Mouse (Mus musculus): ENCODE measurements at regions not wholly inside any gene's neighbourhood (a gene's known extent, or its start where the extent isn't known, plus 50 kb on each side); places are given as distances from the start of the nearest gene placed in this dataset.

DNA sequence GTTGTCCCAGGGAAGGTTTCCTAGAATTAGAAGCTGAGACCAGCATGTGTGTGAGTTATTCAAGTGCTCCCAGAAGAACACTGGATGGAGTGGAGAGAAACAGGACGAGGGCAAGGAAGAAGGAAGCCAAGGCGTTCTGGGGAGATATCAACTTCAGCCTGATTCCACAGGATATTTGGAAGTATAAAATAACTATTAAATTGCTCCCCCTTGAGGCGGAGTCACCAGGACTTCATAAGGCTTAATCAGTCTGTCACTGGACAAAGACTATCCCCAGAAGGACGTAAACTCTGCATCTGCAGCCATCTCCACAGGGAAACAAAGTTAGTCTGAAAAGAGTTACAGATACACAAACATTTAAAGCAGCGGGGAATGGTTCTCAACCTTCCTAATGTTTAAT is 103.9 kb upstream of the Mb21d2 start:
- ATAC-seq (no peak), DNase-seq (ENCODE audit: low read depth, low spot score) (no peak)
- TF ChIP-seq CTCF (IDR thresholded peaks at IDR 0.05) = peak; percentile 39
- ChIA-PET CTCF (no interaction called here), POLR2A (no interaction called here)
- in situ Hi-C loops (cut with MboI; ENCODE audit: low pct_unique_long_range_greater_than_20kb) = no loop called here
- H3K27me3 ChIP-seq = peaks cover 43% of the 10 kb centered on the region

DNA sequence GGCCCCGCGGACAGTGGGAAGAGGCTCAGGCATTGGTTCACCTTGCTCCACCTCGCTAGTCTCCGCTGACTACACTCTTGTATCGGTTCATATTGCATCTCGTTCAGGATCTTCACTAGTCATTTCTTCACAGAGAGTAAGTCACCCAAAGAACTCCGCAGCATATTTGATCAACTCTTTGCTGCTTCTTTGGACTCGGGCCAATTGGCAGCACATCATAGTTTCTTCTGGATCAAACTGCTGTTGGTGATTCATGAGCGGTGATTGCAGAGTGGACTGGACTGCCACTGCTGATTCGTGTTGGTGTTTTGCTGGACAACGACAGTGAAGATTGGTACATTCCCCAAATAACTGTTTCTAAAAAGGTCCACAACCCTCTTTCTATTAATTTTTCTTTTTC is 98.4 kb upstream of the Mb21d2 start:
- DNase-seq (ENCODE audit: low read depth, low spot score) = no peak
- ATAC-seq = no peak
- in situ Hi-C loops (cut with MboI; ENCODE audit: low pct_unique_long_range_greater_than_20kb) = loop anchor here (5.0 kb wide), 1 partner anchor 191 kb away; no protein-coding TSS in a partner anchor
- ChIA-PET CTCF (no interaction called here), POLR2A (no interaction called here)
- peaks cover 48% of the 10 kb centered on the region for H3K27me3 ChIP-seq
- no peak for TF ChIP-seq CTCF (IDR thresholded peaks at IDR 0.05)

DNA sequence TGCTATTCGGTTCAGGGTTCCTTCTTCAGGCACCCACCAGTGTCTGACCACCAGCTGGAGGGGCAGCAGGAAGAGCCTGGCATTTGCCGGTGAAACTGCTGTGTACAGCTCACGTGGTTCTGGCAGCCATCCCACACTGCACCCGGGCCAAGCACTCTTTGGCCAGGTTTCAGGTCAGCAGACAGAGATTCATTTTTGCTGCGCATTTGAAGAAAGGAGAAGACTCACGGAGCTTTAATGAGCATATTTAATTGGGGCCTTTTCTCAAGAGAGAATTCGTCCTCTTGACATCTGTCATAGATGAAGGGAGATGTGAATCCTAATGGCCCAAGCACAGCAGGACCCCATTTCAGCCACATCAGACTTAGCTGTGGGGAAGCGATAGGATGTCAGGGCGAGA is 71.8 kb upstream of the Mb21d2 start:
- POLR2A ChIA-PET = no interaction called here
- CTCF ChIA-PET = no interaction called here
- in situ Hi-C loops (cut with MboI; ENCODE audit: low pct_unique_long_range_greater_than_20kb) = no loop called here
- ATAC-seq = no peak
- TF ChIP-seq CTCF (IDR thresholded peaks at IDR 0.05) = no peak
- DNase-seq (ENCODE audit: low read depth, low spot score) = no peak
- H3K27me3 ChIP-seq = peaks cover 18% of the 10 kb centered on the region

DNA sequence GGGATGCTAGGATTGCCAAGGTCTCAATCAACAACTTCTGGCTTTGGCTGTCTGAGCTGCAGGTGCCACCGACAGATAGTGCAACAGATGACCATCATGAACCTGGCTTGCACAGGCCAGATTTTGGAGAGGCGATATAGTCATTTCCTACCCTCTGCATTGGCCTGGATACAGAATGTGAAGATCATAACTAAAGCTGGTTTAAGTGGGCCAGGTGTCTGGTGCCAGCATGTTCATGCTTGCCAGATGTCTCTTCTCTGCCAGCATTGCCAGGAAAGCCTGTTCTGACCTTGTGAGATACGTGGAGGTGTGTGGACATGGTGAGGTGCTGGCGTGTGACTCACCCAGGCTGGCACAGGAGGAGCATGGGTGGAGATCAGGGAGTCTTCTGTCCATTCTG is 70.2 kb upstream of the Mb21d2 start:
- TF ChIP-seq CTCF (IDR thresholded peaks at IDR 0.05) = no peak
- in situ Hi-C loops (cut with MboI; ENCODE audit: low pct_unique_long_range_greater_than_20kb) = no loop called here
- ATAC-seq (no peak), DNase-seq (ENCODE audit: low read depth, low spot score) (no peak)
- peaks cover 18% of the 10 kb centered on the region for H3K27me3 ChIP-seq
- CTCF ChIA-PET = no interaction called here
- POLR2A ChIA-PET = interaction anchor here (0.6 kb wide), 1 partner anchor 13 kb away, joined by 3 read pairs; no protein-coding TSS in a partner anchor

DNA sequence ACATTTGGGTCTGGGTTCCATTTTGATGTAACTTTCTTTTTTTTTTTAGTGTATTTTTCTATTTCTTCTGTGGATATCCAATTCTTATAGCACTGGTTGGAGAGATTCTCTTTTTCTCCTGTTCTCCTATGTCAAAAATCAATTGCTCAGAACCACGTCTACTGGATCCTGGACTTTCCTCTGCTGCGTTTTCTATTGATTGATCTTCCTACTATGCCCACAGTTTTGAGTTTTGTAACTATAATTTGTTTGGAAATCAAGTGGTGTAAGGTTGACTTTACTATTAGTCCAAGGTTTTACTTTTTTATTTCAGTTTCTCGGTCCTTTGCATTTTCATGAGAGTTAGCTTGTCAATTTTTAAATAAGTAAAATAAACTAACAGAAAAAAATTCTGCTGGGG is 67.2 kb upstream of the Mb21d2 start:
- ChIA-PET CTCF (no interaction called here), POLR2A (no interaction called here)
- no peak for ATAC-seq
- in situ Hi-C loops (cut with MboI; ENCODE audit: low pct_unique_long_range_greater_than_20kb) = no loop called here
- peaks cover 29% of the 10 kb centered on the region for H3K27me3 ChIP-seq
- no peak for DNase-seq (ENCODE audit: low read depth, low spot score)
- TF ChIP-seq CTCF (IDR thresholded peaks at IDR 0.05) = no peak

DNA sequence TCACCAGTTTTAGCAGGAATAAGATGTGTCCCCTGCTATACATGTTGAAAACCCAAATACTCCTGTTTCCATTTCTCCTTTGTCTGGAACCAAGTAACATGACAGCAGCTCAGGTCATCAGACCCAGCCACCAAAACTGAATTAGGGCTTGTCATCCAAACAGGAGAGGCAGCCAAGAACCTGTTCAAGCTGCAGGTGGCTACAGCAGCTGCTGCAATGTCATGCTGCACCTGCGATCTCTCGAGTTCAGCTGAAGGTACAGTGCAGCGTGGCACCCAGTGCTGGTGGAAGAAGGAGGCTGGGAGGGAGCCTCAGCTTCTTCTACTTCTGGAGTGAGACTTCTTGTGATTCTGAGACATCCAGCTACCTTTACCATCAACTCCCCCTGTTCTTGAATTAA is 61.2 kb upstream of the Mb21d2 start:
- CTCF ChIA-PET = interaction anchor here (2.3 kb wide), 1 partner anchor 11 kb away, joined by 5 read pairs; no protein-coding TSS in a partner anchor
- no peak for ATAC-seq
- POLR2A ChIA-PET = no interaction called here
- peaks cover 36% of the 10 kb centered on the region for H3K27me3 ChIP-seq
- in situ Hi-C loops (cut with MboI; ENCODE audit: low pct_unique_long_range_greater_than_20kb) = no loop called here
- no peak for DNase-seq (ENCODE audit: low read depth, low spot score)
- TF ChIP-seq CTCF (IDR thresholded peaks at IDR 0.05) = no peak

DNA sequence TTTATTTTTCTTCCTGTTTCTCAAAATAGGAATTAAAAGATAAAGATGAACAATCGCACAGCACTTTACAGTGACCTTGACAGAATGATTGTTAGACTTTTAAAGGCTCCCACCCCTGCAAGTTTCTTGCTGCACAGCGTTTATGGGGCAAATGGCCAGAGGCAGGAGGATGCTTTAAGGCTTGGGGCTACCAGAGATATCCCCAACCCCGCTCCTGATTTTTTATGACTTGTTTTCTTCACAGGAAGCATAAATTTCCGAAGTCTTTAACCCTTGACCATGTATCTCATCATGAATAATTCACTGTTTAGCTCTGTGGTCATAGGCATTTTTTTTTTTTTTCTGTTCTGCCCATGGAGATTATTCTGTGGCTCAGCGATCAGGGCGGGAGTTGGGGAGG is 55.5 kb upstream of the Mb21d2 start:
- POLR2A ChIA-PET = no interaction called here
- TF ChIP-seq CTCF (IDR thresholded peaks at IDR 0.05) = no peak
- DNase-seq (ENCODE audit: low read depth, low spot score) = no peak
- H3K27me3 ChIP-seq = peaks cover 38% of the 10 kb centered on the region
- no peak for ATAC-seq
- in situ Hi-C loops (cut with MboI; ENCODE audit: low pct_unique_long_range_greater_than_20kb) = no loop called here
- CTCF ChIA-PET = no interaction called here

DNA sequence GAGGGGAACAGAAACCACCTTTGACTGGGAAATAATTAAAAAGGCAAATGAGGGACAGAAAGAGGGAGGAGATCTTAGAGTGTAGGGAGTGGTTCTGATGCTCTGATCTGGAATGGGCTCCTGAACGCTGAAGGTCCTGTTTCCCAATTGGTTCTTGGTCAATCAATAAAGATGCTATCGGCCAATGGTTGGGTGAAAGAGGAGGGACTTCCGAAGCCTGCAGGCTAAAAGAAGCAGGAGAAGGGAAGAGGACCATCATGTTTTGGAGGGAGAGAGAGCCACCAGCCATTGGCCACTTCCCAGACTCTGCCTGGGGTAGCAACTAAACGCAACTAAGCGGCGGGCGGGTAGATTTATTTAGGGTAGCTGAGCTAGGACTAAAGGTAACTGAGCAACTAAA is 53.4 kb upstream of the Mb21d2 start:
- CTCF ChIA-PET = no interaction called here
- ATAC-seq (no peak), DNase-seq (ENCODE audit: low read depth, low spot score) (no peak)
- in situ Hi-C loops (cut with MboI; ENCODE audit: low pct_unique_long_range_greater_than_20kb) = no loop called here
- no peak for TF ChIP-seq CTCF (IDR thresholded peaks at IDR 0.05)
- H3K27me3 ChIP-seq = peaks cover 42% of the 10 kb centered on the region
- POLR2A ChIA-PET = no interaction called here

Measured in Patski (cell line).